Mouse (Mus musculus) adrenal gland, adult 18-20 months (tissue): Measurements from ENCODE around the gene Dand5. TPM values are rescaled to one million over a fixed set of nuclear protein-coding genes. Genes with fewer than 3 reads are reported as not detected.
"Not testable (repeated sequence)": the region's sequence is repeated elsewhere in the genome, so short reads cannot be mapped to it uniquely, and the experiment has no call there.

Experiments
- DNase-seq, 2 experiments: peaks; one replicate each; pipeline ENCODE4 v3.0.0; 2021 to 2022; ENCODE audit warnings: low spot score in 2 of 2
- total RNA-seq, 2 experiments: library from RNA; stranded (reverse); gene quantifications; 1 replicate in 1 of 2; 2 replicates in 1 of 2; pipeline ENCODE4 v1.2.3; 2021

Dand5 gene
- total RNA-seq, 2 experiments from 2014 or later: 10.6 to 10.8 TPM

DNA sequence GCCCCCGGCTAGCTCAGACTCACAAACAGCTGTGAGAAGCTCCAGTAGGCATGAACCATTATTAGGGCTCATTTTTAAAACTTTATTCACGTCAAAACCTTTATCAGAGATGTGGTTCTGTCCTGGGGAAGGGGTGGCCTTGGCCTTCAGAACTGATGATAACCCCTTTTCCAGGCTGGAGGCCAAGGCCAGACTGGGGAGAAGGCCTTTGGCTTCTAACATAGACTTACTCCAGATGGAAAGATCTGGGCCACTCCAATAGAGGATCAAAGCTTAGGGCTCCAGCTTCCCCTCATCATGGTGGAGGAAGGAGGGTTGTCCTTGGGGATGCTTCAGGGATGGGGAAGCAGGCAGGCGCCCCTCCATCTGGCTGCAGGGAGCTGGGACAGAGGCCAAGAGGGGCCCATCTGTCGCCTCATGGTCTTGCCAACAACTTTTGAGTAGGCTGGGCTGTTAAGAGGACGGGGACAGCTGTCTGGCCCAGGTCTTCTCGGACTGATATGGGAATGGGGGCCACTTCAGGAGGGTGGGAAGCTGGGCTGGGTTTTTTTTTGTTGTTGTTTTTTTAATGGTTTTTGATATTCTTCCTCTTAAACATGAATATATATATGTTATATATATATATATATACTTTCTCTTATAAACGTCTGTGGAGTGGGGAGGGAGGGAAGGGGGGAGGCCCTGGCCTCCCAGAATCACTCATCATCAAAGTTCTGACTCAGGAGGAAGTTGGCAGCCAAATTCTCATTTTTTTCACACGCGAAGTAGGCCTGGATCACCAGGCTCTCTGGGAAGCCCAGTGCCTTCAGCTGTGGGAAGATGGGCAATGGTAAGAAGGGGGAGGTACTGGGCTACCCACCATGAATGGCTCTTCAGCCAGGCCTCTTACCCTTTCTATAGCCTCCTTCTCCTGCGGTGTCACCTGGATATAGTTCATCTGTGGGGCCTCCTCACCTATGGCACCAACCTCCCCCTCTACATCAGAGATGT is 12.5 kb upstream of the Dand5 start:
- DNase-seq: no peak

DNA sequence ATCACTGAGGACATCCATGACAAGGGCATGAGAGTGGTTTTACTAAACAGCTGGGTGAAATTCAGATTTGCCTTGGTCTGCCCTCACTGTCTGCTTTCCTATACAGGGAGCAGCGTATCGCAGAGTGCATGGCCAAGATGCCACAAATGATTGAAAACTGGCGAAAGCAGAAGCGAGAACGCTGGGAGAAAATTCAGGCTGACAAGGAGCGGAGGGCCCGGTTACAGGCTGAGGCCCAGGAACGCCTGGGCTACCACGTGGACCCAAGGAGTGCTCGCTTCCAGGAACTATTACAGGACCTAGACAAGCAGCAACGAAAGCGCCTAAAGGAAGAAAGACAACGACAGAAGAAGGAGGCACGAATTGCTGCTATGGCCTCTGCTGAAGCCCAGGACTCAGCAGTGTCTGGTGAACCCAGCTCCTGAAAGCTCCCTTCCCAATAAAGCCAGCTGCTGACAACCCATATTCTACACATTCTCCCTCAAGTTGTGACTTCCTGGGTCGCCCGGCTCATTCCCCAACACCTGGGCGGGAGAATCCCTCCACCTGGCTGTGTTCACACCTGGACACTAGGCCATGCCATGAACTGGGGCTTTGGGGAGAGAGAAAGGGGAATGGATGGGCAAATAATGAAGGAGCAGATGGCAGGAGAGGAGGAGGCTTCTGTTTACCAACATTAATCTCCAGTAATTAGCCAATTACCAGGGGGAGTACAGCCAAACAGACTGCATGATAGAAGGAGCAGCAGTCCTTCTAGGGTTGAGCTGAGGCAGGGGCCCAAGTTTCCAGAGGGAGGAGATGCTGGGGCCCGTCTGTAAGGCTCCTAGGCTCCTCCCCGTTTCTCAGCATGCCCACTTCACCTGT is 11.6 kb upstream of the Dand5 start:
- DNase-seq: no peak

DNA sequence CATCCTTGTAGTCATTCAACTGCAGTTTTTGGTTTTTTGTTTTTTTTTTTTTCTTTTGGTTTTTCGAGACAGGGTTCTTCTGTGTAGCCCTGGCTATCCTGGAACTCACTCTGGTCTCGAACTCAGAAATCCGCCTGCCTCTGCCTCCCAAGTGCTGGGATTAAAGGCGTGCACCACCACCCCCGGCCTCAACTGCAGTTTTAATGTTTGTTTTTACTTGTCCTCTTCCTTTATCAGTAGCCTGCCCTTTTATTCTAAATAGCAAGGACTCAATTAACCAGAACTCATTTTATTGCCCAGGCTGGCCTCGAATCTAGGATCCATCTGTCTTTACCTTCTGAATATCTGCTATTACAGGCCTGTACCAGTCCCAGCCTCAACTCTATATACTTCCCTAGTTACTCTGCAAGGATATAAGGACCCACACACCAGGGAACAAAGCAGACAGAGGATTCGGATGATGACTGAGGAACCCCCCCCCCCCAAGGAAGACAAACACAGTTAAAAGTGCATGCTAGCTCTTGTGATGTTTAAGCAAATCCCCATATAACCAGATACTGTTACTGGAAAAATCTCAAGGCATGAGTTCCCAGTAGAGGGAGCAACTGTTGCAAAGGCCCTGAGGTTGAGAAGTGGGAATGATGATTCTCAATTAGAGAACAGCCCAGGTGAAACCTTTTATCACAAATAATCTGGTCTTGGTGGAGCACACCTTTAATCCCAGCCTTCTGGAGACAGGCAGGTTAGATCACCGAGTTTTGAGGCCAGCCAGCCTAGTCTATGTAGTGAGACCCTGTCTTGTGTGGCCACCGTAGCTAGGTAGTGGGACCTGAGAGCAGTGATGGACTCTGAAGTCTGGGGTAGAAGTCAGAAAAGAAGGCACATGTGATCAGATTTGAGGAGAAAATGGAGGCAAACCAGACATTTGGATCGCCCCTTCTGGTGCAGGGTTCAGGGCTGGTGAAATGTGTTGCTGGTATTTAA is 10.4 kb upstream of the Dand5 start:
- no peak for DNase-seq

DNA sequence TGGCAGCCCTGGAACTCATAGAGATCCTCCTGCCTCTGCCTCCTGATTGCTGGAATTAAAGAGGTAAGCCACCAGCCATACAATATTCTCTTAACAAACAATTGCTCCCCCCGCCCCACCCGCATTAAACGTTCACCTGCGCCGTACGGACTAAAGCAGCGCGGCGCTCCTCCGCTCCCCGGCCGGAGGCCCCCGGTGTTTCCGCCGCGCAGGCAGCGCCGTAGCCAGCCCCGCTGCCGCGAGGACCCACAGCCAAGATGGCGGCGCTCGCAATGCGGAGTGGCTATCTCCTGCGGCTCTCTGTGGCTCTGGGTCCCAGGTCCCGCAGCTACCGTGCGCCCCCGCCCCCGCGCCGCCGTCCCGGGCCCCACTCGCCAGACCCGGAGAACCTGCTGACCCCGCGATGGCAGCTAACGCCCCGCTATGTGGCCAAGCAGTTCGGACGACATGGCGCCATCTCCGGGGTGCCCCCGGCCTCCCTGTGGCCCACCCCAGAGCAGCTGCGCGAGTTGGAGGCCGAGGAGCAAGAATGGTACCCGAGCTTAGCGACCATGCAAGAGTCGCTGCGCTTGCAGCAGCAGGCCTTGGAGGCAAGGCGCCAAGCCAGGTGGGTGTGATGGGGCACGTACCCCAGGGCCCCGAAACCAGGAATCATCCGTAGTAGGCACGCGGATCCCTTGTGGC is 9.6 kb upstream of the Dand5 start:
- peak; percentile 85 for DNase-seq

DNA sequence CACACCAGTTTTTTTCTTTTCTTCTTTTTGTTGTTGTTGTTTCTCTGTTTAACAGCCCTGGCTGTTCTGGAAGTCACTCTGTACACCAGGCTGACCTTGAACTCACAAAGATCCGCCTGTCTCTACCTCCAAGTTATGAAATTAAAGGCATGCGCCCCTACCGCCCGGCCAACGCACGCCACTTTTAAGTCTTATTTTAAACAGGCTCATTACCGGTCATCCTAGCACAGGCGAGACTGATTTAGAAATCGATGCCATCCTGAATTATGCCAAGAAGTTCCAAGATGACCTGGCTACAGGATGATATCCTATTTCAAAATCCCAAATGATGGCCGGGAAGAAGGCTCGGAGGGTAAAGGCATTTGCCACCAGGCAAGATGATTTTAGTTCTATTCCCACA is 8.9 kb upstream of the Dand5 start, which contains the start of gene Gadd45gip1:
Gene Gadd45gip1, plus strand, starts transcription at position 33 of the 400 bp plus-strand sequence.
- peak in 1 of 2 experiments; percentile 46 for DNase-seq

DNA sequence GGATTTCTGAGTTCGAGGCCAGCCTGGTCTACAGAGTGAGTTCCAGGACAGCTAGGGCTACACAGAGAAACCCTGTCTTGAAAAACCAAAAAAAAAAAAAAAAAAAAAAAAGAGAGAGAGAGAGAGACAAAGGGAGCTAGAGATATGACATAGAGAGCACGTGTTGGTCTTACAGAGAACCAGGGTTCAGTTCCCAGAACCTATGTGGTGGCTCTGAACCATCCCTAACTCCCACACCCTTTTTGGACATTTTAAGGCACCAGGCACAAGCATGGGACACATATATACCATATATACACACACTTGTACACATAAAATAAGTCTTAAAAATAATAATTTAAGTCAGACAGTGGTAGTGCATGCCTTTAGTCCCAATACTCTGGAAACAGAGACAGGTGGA is 3.9 kb upstream of the Dand5 start:
- DNase-seq: not testable (repeated sequence)

DNA sequence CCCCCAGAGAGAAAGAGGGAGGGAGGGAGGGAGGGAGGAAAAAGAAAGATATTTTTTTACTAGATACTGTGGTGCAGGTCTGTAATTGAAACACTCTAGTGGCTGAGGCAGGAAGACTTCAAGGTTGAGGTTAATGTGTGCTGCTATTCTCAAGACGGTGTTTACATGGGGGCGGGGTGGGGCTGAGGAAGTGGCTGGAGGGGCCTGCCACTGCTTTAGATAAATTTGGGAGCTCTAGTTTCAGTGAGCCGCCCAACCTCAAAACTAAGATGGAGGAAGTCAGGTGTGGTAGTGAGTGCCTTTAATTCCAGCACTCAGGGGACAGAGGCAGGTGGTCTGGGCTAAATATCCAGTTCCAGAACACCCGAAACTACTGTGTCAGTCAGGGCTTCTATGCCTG is 3.0 kb upstream of the Dand5 start:
- DNase-seq: no peak

DNA sequence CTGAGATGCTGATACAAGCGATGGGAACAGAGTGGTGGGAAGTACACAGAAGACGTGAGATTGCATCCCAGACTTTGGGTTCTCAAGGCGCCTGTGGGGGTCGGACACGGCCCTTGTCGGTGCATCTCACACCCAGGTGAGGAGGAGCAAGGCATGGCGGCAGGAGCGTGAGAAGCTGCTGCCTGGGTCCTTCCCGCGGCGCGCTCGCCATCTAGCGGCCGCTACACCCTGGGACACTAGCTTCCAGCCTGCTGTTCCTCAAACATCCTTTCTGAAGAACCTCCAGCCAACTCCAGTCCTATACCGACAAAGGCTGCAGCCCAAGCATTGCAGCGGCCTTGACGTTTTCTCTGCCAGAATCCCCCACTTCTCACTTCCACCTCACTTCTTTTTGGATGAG is 1.0 kb upstream of the Dand5 start:
- DNase-seq: peak in 1 of 2 experiments; percentile 51

DNA sequence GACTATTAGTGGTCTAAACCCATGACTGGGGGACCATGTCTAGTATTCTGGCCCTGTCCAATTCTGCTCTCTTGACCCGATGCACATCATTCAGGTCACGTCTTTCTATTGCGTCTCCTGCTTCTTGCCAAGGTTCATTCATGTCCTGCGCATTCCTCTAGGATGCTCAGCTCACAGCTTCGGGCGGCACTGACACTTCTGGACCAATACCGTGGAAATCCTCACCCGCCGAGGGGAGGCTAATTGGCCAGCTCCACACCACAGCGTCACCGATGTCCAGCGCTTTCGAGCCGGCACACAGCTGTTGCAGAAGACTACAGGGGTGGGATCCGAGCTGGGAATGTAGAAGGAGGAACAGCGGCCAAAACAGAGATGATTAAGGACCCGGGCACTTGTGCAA is 6.5 kb downstream of the Dand5 start:
- no peak for DNase-seq

DNA sequence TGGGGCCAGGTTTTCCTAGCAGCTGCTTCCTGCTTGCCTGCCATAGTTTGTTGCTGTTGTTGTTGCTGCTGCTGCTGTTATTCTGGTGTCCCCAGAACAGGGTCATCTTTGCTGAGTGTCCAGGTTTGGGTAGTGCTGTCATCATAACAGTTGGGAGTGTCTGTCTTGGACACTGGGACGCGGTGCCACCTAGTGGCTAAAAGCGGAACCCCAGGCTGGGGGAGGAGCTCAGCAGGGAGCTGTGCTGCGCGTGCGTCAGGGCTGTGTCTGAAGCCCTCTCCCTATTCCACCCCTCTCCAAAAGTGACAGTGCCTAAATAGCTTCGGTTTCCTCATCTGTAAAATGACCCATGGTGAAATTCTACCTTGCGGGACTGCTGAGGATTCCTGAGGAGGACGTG is 7.1 kb downstream of the Dand5 start:
- peak; percentile 97 to 99 for DNase-seq

DNA sequence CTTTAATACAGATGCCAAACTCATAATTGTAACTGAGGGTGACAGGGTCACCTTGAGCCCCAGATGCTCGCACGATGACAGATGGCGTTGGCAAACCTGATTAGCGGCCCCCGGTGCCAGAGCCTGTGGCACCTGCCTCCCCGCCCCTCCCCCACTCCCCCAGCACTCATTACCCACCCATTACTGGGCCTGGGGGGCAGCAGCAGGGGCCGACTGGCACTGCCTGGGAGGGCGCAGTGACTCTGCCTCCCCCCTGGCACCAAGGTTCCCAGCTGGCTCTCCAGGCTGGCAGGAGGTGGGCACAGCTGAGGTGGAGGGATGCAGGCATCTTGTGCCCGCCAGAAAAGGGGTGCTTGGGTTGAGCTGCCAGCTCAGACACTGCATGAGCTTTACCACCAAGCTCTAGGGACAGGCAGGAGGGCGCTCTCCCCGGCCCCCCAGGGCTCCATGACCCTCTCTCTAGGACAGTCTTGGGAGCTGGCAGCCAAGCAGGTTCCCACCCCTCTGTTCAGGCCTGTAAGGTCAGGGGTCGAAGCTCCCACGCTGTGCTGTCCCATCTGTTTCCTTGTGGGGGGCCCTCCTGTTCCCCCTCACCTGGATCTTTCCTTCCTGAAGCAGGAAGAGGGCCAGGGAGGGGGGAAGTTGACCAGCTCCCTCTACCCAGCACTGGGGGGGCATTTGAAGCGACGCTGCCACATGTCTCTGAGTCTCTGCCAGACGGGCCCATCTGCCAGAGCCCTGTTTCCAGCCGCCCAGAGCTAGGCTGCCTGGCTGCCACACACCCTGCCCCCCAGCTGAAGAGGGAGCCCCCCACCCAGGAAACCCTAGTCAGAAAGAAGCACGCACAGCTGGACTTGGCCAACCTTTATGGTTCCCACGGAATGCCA is 7.8 kb downstream of the Dand5 start:
- no peak for DNase-seq

DNA sequence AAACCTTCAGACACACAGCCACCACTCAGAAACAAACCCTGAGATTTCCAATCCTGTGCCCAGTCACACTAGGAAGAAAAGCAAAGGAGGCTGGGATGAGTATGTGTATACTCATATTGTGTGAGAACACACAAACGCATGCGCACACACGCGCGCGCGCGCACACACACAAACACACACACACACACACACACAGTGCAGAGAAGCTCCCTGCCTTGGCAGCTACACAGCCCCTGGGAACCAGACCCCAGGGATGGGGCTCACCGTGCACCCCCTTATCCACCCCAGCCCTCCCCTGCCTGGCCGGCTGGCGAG is 8.4 kb downstream of the Dand5 start:
- no peak for DNase-seq

DNA sequence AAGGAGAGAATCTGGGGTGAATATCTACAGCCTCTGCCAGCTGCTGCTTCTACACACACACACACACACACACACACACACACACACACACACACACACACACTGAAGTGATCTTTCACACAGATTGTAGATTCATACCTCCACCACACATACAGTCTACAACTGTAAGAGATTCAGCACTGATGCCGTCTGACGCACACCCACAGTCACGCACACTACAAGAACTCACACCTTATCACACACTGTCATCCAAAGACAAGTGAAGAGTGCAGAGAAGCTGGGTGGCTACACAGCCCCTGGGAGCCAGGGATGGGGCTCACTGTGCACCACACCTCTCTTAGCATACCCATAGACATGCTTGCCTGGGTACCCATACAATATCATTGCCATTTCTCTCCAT is 8.8 kb downstream of the Dand5 start:
- no peak for DNase-seq

DNA sequence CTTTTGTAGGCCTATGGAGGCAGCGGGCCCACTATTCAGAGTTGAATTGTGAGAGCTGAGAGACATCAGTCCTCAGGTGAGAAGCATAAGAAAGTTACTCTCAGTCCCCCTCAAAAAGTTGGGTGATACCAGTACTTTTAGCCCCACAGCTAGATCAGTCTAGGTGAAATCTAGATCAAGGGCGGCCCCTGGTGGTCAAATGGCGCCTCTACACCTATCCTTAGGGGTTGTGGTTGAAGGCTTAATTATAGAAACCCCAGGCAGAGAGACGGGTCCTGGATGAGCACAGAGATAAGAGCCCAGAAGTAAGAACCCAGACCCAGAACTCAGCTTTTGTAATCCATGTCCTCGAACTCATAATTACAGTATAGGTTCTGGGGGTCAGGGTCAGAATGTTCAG is 9.6 kb downstream of the Dand5 start:
- DNase-seq: peak; percentile 78 to 87

DNA sequence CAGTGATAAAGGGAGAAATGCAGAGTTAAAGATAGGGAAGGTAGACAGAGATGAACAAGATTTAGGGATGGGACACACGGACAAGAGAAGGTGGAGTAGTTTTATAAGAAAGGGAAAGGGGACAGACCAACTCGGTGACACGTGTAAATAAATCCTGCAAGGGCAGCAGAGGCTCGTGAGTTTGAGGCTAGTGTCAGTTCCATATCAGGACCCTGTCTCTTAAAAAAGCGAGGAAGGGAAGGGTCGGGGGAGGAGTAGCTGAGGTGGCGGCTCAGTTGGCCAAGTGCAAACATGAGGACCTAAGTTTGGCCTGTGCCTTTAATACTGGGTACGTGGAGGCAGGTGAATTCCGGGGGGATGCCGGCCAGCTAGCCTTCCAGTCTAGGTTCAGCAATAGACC is 11.3 kb downstream of the Dand5 start:
- no peak for DNase-seq

DNA sequence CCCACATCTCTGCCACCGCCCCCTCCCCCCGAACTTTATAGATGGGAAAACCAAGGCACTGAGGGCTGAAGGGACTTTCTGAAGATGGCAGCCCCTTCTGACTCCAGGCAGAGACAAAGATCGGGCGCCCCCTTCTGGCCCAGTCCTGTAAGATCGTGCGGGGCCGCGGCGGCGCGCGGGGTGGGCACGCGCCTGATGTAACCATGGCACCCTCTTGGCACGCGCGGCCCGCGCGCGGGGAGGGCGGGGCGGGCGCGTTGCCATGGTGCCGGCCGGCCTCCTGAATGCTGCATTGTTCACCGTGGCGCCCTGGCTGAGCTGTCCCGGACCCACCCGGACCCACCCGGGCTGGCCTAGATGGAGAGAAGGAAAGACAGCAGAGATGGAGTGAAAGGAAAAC is 11.7 kb downstream of the Dand5 start:
- peak; percentile 96 to 98 for DNase-seq

DNA sequence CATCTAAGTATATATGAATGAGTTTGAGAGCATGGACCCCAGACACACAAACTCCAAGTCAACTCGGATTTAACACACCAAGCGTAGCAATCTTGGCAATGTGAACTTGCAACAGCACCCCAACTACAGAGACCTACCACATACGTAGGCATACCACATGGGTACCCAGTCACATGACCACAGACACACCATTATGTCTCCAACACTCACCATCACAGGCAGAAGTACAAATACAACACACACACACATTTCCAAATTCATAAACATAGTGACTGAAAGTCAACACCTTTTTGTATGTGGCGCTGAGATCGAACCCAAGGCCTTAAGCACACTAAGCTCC is 12.7 kb downstream of the Dand5 start:
- DNase-seq: no peak

DNA sequence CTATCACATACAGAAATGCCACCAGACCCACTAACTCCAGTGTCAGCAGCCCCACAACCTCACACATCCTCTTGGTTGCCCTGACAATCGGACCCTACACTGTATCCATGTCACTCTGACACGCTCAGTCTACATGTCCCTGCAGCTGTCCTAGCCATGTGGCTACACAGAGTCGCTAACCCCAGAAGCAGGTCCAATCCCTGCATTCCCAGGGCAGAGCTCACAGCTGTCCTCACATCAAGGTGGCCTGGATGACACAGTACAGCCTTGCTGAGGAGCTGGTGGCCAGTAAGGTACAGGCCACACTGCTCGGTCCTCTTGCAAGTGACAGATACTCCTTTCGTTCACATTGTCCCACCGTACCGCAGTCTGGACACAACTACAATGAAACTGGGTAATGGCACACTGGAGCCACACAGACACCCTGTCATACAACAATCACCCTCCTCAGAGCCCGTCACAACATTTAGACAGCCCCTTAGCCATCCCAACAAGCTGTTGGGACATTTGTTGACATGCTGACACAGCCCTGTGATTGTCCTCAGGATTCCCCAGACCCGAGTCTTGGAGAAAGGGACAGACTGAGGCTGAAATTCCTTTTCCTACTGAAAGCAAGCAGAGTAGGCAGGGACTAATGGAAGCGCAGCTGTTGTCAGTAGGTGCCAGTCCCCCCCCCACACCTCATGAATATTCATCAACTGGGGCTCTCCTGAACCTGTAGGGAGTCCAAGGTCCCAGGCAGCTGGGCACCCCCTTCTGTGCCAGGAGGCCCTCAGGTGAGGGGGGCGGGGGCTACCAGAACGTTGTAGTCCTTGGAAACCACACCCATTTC is 13.3 kb downstream of the Dand5 start:
- no peak for DNase-seq
